Mouse (Mus musculus) layer of hippocampus, adult 8-10 months (tissue): ENCODE results near the gene Olfr123. TPM values are rescaled to one million over a fixed set of nuclear protein-coding genes. Genes with fewer than 3 reads are reported as not detected.

Experiments
- DNase-seq, 2 experiments: peaks; one replicate each; pipeline ENCODE4 v3.0.0; 2022; ENCODE audit warnings: low spot score in 2 of 2
- total RNA-seq, 4 experiments: library from RNA; stranded (reverse); gene quantifications; 2 replicates each; pipeline ENCODE4 v1.2.4; 2022

Olfr123 gene
- total RNA-seq = not detected

- DNase-seq = no peak
Observed at GRCm38 (mm10) chr17:37793229-37793628, at the start of gene Olfr123. Gene Olfr123 (plus strand): TSS chr17:37793529.

DNA sequence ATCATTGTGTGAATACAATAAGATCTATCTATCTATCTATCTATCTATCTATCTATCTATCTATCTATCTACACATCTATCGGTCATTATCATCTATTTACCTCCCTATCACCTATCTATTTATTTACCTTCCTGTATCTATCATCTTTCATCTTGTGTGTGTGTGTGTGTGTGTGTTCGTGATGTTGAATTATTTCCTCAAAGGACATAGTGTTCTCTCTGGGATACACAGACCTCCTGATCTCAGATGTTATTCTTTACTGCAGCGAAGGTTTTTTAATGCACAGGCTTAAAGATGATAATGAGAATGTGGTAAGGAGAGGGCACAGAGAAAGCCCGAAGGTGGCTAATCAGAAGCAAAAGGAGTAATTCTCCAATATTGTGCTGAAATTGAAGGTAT lies 25.0 kb upstream of the Olfr123 start, which contains the start of gene Olfr122:
TSS of gene Olfr122 (plus strand) at position 301 of the 400 bp plus-strand sequence.
- DNase-seq = no peak

DNA sequence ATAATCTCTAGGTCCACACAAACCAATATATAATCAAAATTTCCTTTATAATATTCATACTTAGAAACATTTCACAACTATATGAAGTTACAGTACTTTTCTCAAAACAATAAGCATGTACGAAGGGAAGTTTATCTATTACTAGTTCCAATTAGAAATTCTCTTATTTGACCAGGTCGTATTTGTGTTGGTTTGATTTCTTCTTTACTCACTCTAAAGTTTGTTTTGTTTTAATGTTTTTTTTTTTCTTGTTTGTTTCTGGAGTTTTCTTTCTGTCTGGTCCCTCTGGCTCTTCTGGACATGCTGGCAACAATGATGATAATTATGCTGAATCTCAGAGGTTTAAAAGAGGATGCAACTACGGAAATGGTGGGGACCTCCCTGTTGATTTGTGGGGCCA lies 6.3 kb downstream of the Olfr123 start, which contains the start of gene Olfr124:
TSS of gene Olfr124 (plus strand) at position 301 of the 400 bp plus-strand sequence.
- no peak for DNase-seq

- no peak for DNase-seq
Observed at GRCm38 (mm10) chr17:37832649-37833048, 39.3 kb downstream of the Olfr123 start, which contains the start of gene Olfr125. Gene Olfr125 (plus strand): TSS chr17:37832949.

DNA sequence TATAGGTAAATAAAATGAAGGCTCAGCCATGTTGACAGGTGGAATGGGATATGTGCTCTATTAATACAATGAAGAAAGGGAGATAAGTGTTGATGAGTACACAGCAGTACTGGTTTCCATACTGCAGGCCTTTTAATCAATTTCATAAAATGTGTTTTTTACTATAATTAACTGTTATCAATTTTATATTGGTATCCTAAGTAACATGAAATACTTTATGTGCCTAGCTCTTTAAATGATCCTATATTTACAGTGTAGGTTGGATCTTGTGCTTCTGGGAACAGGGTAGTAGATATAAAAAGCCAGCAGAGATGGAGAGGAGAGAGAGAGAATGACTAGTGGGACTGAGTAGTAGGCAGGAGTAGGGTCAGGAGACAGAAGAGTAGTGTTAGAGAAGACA lies 53.9 kb downstream of the Olfr123 start, which contains the start of gene Olfr126:
TSS of gene Olfr126 (plus strand) at position 301 of the 400 bp plus-strand sequence.
- DNase-seq = no peak

Other genes with a start within 250 kb of the Olfr123 start
- gene Olfr112, start 224.1 kb upstream of the Olfr123 start, total RNA-seq = not detected
- not detected for gene Olfr113, start 215.9 kb upstream of the Olfr123 start, total RNA-seq
- gene Olfr114, start 200.8 kb upstream of the Olfr123 start, total RNA-seq = not detected
- gene Olfr115, start 166.4 kb upstream of the Olfr123 start, total RNA-seq = not detected
- not detected for gene Olfr116, start 166.3 kb upstream of the Olfr123 start, total RNA-seq
- not detected for gene Olfr117, start 129.7 kb upstream of the Olfr123 start, total RNA-seq
- gene Olfr118, start 126.5 kb upstream of the Olfr123 start, total RNA-seq = not detected
- gene Olfr119, start 97.0 kb upstream of the Olfr123 start, total RNA-seq = not detected
- gene Olfr120, start 71.7 kb upstream of the Olfr123 start, total RNA-seq = not detected
- not detected for gene Olfr121, start 44.7 kb upstream of the Olfr123 start, total RNA-seq
- gene Olfr122, start 24.9 kb upstream of the Olfr123 start, total RNA-seq = not detected
- gene Olfr124, start 6.4 kb downstream of the Olfr123 start, total RNA-seq = not detected
- not detected for gene Olfr125, start 39.4 kb downstream of the Olfr123 start, total RNA-seq
- not detected for gene Olfr126, start 54.0 kb downstream of the Olfr123 start, total RNA-seq
- not detected for gene Olfr127, start 106.9 kb downstream of the Olfr123 start, total RNA-seq
- gene Olfr128, start 127.0 kb downstream of the Olfr123 start, total RNA-seq = not detected
- not detected for gene Olfr761, start 159.6 kb downstream of the Olfr123 start, total RNA-seq